Mouse (Mus musculus) layer of hippocampus, postnatal 36 days (tissue): ENCODE measurements around the gene Fcrla. TPM values are rescaled to one million over a fixed set of nuclear protein-coding genes. Genes with fewer than 3 reads are reported as not detected.

Source experiments
- DNase-seq, 2 experiments: peaks; one replicate each; pipeline ENCODE4 v3.0.0; 2022
- total RNA-seq, 2 experiments: library from RNA; stranded (reverse); gene quantifications; 2 replicates each; pipeline ENCODE4 v1.2.3; 2021

Gene Fcrla
- total RNA-seq, 2 experiments from 2014 or later, result not detected

- DNase-seq, result no peak
Measured at GRCm38 (mm10) chr1:170928467-170928866, 1.1 kb upstream of the Fcrla start.

- no peak for DNase-seq
Measured at GRCm38 (mm10) chr1:170926941-170927340, 442 bp downstream of the Fcrla start.

- no peak for DNase-seq
Measured at GRCm38 (mm10) chr1:170924485-170924884, 2.9 kb downstream of the Fcrla start.

GRCm38 (mm10) chr1:170919308-170919707 is 8.1 kb downstream of the Fcrla start:
- no peak for DNase-seq

- no peak for DNase-seq
Measured at GRCm38 (mm10) chr1:170915657-170916056, 11.7 kb downstream of the Fcrla start.

- DNase-seq, result no peak
Measured at GRCm38 (mm10) chr1:170912891-170913615, 14.3 kb downstream of the Fcrla start, which contains the start of gene Fcrlb. TSS of gene Fcrlb (minus strand) at chr1:170912941.

GRCm38 (mm10) chr1:170911907-170912660 is 15.3 kb downstream of the Fcrla start:
- DNase-seq, result no peak

GRCm38 (mm10) chr1:170908341-170908740 is 19.0 kb downstream of the Fcrla start:
- no peak for DNase-seq

DNA sequence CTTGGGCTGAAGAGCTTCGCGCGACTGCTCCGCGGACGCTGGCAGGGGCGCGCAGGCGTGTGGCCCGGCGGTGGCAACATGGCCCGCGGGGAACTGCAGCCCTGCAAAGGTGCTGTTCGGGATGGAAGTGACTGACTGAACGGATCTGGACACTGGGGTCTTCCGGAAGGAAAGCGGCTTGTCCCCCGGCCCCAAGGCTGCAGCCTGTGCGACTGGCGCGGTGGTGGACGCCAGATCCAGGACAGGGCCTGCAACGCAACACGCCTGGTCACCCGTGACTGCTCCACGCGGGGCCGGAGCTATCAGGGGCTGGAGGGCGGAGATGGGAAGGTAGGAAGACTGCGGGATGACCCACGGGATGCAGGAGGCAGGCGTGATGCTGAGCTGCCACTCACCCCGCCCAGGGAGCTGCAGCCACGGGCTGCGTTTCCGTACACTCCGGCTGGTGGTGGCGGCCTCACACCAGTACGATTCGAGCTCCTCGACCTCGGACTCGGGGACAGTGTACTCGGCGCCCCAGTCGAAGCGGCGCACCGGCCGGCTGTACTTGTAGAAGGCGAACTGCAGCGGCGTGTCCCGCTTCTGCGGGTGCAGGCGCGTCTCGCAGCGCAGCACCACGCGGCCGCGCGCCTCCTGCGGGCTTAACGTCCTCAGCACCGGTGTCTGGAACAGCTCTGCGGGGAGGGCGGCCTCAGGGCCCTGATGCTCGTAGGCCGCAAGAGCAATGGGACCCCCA is 19.8 kb downstream of the Fcrla start:
- DNase-seq, result peak; percentile 21 to 26

GRCm38 (mm10) chr1:170907111-170907455 is 20.3 kb downstream of the Fcrla start:
- no peak for DNase-seq

- no peak for DNase-seq
Measured at GRCm38 (mm10) chr1:170903485-170903884, 23.9 kb downstream of the Fcrla start.

- DNase-seq, result peak; percentile 75 to 83
Measured at GRCm38 (mm10) chr1:170901536-170902238, 25.7 kb downstream of the Fcrla start.

DNA sequence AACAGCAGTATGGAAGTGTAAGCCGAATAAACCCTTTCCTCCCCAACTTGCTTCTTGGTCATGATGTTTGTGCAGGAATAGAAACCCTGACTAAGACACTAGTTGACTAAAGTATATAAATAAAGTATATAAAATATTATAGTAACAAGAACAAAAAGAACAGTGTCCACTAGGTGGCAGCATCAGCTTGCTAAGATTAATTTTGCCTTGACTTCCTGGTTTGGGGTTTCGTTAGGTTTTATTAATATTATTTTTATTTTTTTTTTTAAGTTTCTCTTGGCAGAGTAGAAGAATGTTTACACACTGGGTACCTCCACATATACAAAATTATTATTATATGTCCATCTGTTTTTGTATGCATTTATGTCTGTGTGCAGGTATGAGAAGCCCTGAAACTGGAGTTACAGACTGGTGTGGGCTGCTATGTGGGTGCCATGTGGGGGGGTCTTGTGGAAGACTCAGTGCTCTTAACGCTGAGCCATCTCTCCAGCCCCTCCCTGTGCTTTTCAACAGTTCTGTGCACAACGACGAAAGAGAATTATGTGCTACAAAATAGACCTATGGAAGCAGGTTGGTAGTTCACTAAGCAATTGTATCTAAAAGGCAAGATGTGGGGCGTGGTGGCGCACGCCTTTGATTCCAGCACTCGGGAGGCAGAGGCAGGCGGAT is 26.4 kb downstream of the Fcrla start:
- no peak for DNase-seq

- no peak for DNase-seq
Measured at GRCm38 (mm10) chr1:170898413-170899075, 28.8 kb downstream of the Fcrla start.

DNA sequence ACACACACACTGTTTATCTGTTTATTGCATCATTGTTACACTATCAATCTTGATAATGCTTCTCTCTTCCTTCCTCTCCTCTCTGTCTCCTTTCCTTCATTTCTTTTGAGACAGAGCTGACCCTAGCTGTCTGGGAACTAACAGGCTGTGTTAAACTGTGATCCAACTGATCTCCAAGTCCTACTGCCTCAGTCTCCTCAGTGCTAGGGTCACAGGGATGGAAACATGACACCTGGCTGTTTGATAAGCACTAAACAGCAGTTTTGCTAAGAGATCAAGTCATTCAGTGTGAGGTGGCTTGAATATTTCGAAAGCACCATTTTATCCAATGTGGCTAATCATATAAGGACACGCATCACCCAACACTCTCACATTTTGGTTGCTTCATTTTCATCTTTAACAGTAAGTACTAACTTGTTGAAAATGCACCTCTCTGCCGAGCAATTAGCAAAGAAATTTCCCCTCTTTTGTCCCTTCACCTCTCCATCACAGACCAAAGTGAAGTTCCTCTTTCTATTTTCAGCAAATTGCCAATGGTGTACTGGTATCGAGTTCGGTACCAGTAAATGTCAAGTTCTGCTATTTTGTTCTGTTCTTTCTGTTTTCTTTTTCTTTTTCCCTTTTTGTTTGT is 30.6 kb downstream of the Fcrla start:
- DNase-seq, result no peak

DNA sequence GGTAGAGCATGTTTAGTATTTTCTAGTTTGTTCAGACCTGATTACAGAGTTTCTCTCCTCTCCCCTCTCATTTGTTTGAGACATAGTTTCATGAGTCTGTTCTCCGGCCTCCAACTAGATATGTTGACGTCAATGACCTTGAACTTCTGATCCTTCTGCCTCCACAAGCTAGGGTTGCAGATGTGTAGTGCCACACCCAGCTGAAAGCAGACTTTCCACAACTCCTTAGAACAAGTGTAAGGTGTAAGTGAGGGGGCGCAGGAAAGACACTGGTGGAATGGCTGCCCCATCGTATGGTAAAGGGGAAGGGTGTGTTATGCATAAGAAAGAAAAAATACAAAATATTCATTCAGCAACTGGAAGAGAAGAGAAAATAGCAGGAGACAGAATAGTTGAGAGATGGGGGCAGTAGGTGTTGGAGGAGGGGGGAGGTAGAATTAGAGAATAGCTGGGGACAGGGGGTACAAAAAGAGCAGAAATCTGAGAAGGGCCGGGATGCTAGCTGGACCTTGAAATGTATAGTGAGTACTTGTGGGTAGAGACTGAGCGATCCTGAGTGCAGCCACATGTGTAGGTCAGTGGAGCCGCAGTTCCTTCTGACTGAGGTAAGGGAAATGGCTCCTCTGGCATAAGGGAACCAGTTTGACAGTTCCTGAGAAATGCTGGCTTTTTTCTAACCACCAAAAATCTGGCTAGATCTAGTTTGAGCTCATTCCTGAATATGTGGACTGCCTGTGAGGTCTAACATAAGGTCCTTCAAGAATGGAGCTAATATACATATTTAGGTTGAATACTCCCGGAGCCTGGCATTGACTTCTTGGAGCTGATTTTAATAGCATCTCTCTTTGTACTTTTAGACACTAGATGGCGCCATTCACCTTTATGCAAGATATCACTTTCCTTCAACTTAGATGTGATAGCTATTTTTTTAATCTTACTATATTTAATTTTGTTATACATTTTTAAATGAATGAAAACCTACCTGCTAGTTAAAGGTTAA is 32.5 kb downstream of the Fcrla start:
- DNase-seq, result no peak

GRCm38 (mm10) chr1:170892279-170892678 is 35.1 kb downstream of the Fcrla start:
- no peak for DNase-seq

- no peak for DNase-seq
Measured at GRCm38 (mm10) chr1:170891646-170892045, 35.7 kb downstream of the Fcrla start.

GRCm38 (mm10) chr1:170889310-170889709 is 38.1 kb downstream of the Fcrla start:
- no peak for DNase-seq

DNA sequence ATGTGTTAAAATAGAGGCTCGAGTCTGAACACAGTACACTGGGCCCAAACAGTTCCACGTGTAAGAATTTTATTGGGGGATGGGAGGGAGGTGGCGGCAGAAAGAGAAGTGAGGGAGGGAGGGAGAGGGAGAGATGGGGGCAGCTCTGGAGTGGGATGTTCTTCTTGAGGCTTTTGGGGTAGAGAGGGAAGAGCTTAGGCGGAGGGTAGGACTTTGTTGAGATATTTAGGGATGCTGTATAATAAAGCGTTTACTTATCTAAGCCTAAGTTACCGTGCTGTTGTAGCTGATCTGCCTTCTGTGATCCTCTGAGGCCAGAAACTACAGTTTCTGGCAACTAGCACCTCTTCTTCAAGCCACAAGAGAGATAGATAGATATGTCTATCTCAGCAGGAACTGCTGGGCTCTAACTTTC is 41.3 kb downstream of the Fcrla start:
- DNase-seq, result no peak
